Mouse (Mus musculus): ENCODE results near the gene Chit1. TPM values are rescaled to one million over a fixed set of nuclear protein-coding genes. Genes with fewer than 3 reads are reported as not detected.

Gene Chit1
- polyA plus RNA-seq, 1 experiment from 2014 or later = 1.1 TPM

- DNase-seq (ENCODE audit: low spot score) = no peak
Measured at GRCm38 (mm10) chr1:134136351-134136750, 25.3 kb downstream of the Chit1 start.

GRCm38 (mm10) chr1:134138424-134138823 lies 27.4 kb downstream of the Chit1 start:
- DNase-seq (ENCODE audit: low spot score) = no peak

GRCm38 (mm10) chr1:134142363-134142794 lies 31.3 kb downstream of the Chit1 start:
- no peak for DNase-seq (ENCODE audit: low spot score)

GRCm38 (mm10) chr1:134146066-134146465 lies 35.0 kb downstream of the Chit1 start:
- no peak for DNase-seq (ENCODE audit: low spot score)

GRCm38 (mm10) chr1:134150076-134150475 lies 39.0 kb downstream of the Chit1 start:
- no peak for DNase-seq (ENCODE audit: low spot score)

GRCm38 (mm10) chr1:134150745-134151144 lies 39.7 kb downstream of the Chit1 start:
- DNase-seq (ENCODE audit: low spot score) = no peak

GRCm38 (mm10) chr1:134151655-134152412 lies 40.8 kb downstream of the Chit1 start:
- peak; percentile 75 for DNase-seq (ENCODE audit: low spot score)

- DNase-seq (ENCODE audit: low spot score) = no peak
Measured at GRCm38 (mm10) chr1:134152626-134153590, 41.9 kb downstream of the Chit1 start.

GRCm38 (mm10) chr1:134154121-134154520 lies 43.1 kb downstream of the Chit1 start:
- DNase-seq (ENCODE audit: low spot score) = no peak

- no peak for DNase-seq (ENCODE audit: low spot score)
Measured at GRCm38 (mm10) chr1:134154655-134155054, 43.6 kb downstream of the Chit1 start.

GRCm38 (mm10) chr1:134160404-134160803 lies 49.4 kb downstream of the Chit1 start:
- no peak for DNase-seq (ENCODE audit: low spot score)

GRCm38 (mm10) chr1:134161399-134161798 lies 50.4 kb downstream of the Chit1 start:
- no peak for DNase-seq (ENCODE audit: low spot score)

GRCm38 (mm10) chr1:134162510-134163225 lies 51.6 kb downstream of the Chit1 start:
- no peak for DNase-seq (ENCODE audit: low spot score)

GRCm38 (mm10) chr1:134163476-134163875 lies 52.4 kb downstream of the Chit1 start:
- DNase-seq (ENCODE audit: low spot score) = no peak

GRCm38 (mm10) chr1:134164454-134164853 lies 53.4 kb downstream of the Chit1 start:
- DNase-seq (ENCODE audit: low spot score) = no peak

GRCm38 (mm10) chr1:134166547-134166946 lies 55.5 kb downstream of the Chit1 start:
- no peak for DNase-seq (ENCODE audit: low spot score)

- no peak for DNase-seq (ENCODE audit: low spot score)
Measured at GRCm38 (mm10) chr1:134167416-134168305, 56.6 kb downstream of the Chit1 start.

- DNase-seq (ENCODE audit: low spot score) = no peak
Measured at GRCm38 (mm10) chr1:134168567-134168966, 57.5 kb downstream of the Chit1 start.

- DNase-seq (ENCODE audit: low spot score) = no peak
Measured at GRCm38 (mm10) chr1:134168985-134169697, 58.1 kb downstream of the Chit1 start.

GRCm38 (mm10) chr1:134173081-134173480 lies 62.0 kb downstream of the Chit1 start:
- DNase-seq (ENCODE audit: low spot score) = no peak

All from thymus, postnatal 0 days (tissue).